ENCODE assay signal across 13 mouse cellular contexts in genomic region chr1:39710604-39711003, GRCm38 (mm10). TPM values are rescaled to one million over a fixed set of nuclear protein-coding genes. Genes with fewer than 3 reads are reported as not detected.
DNase-seq lines count a peak whose midpoint lies in the region; ATAC-seq lines count a peak whose summit lies in the region.
"Had no signal": no experiment of that assay in that cellular context is flagged by ENCODE, and none has a peak within 500 bp of the region (broad histone marks: within the 10 kb centered on the region; RNA-seq: fewer than 3 reads in every experiment).

No protein-coding gene starts in this region.

- H3K27ac ChIP-seq in kidney, embryonic 16.5 days (ENCODE audit: low read length): 0 out of 2 replicates have a peak overlapping the region, but pooled peaks have one; percentile 25
- no peak overlapping the region for H3K27ac ChIP-seq in kidney, embryonic 15.5 days
- H3K27ac ChIP-seq in midbrain, embryonic 16.5 days (ENCODE audit: low read length): no peak overlapping the region
- H3K27ac ChIP-seq: intestine, embryonic 15.5 days had no signal

- no peak for ATAC-seq in kidney, embryonic 16.5 days (ENCODE audit: low FRiP score, low TSS enrichment)
- no peak for ATAC-seq in kidney, embryonic 15.5 days (replicated peaks; ENCODE audit: low FRiP score)
- ATAC-seq in inflammation-experienced regulatory T-cells, adult 6 months: peak; percentile 38
- ATAC-seq in midbrain, embryonic 16.5 days: no peak
- ATAC-seq: intestine, embryonic 15.5 days had no signal

- 66% methylated on average over 4 of the region's 4 CpGs for WGBS in kidney, embryonic 16.5 days
- WGBS in kidney, embryonic 15.5 days: 59% methylated on average over 4 of the region's 4 CpGs
- 74% methylated on average over 4 of the region's 4 CpGs for WGBS in midbrain, embryonic 16.5 days

- H3K4me3 ChIP-seq in kidney, embryonic 16.5 days (ENCODE audit: low read length): no peak overlapping the region
- no peak overlapping the region for H3K4me3 ChIP-seq in kidney, embryonic 15.5 days (replicated peaks)
- no peak overlapping the region for H3K4me3 ChIP-seq in midbrain, embryonic 16.5 days (ENCODE audit: low read depth, low read length)
- H3K4me3 ChIP-seq: erythroblast, embryonic 14.5 days; intestine, embryonic 15.5 days had no signal

- H3K27me3 ChIP-seq in kidney, embryonic 16.5 days (ENCODE audit: insufficient read depth, low read length): no peaks in the 10 kb centered on the region
- no peaks in the 10 kb centered on the region for H3K27me3 ChIP-seq in kidney, embryonic 15.5 days
- H3K27me3 ChIP-seq in midbrain, embryonic 16.5 days (ENCODE audit: control insufficient read depth, insufficient read depth, low read depth, low read length): no peaks in the 10 kb centered on the region
- H3K27me3 ChIP-seq: intestine, embryonic 15.5 days had no signal

- H3K4me2 ChIP-seq in kidney, embryonic 16.5 days (replicated peaks; ENCODE audit: low read depth, low read length): no peak overlapping the region
- no peak overlapping the region for H3K4me2 ChIP-seq in kidney, embryonic 15.5 days
- no peak overlapping the region for H3K4me2 ChIP-seq in midbrain, embryonic 16.5 days (ENCODE audit: low read length)
- H3K4me2 ChIP-seq: intestine, embryonic 15.5 days had no signal

- H3K9me3 ChIP-seq in kidney, embryonic 16.5 days (ENCODE audit: low read length): no peaks in the 10 kb centered on the region
- no peaks in the 10 kb centered on the region for H3K9me3 ChIP-seq in kidney, embryonic 15.5 days (replicated peaks)
- no peaks in the 10 kb centered on the region for H3K9me3 ChIP-seq in midbrain, embryonic 16.5 days (replicated peaks; ENCODE audit: control insufficient read depth, low read length, poor library complexity, severe bottlenecking)
- H3K9me3 ChIP-seq: intestine, embryonic 15.5 days had no signal

- peak; percentile 33 for DNase-seq in adrenal gland, adult 8-10 months
- no peak for DNase-seq in adrenal gland, adult 18-20 months (ENCODE audit: low spot score in 2 of 2)
- peak; percentile 55 to 64 for DNase-seq in lung, postnatal 4 days
- no peak for DNase-seq in natural killer cell, adult 2 months (ENCODE audit: low spot score in 2 of 2)
- DNase-seq: cerebellum, adult 18-20 months; liver had no signal

- H3K36me3 ChIP-seq in kidney, embryonic 16.5 days (ENCODE audit: insufficient read depth, low read length): no peaks in the 10 kb centered on the region
- H3K36me3 ChIP-seq in kidney, embryonic 15.5 days: no peaks in the 10 kb centered on the region
- no peaks in the 10 kb centered on the region for H3K36me3 ChIP-seq in midbrain, embryonic 16.5 days (ENCODE audit: control insufficient read depth, insufficient read depth, low read length)
- H3K36me3 ChIP-seq: intestine, embryonic 15.5 days had no signal

- H3K9ac ChIP-seq in kidney, embryonic 16.5 days (replicated peaks; ENCODE audit: low read length): no peak overlapping the region
- no peak overlapping the region for H3K9ac ChIP-seq in kidney, embryonic 15.5 days
- H3K9ac ChIP-seq in midbrain, embryonic 16.5 days (ENCODE audit: low read depth, low read length): no peak overlapping the region
- H3K9ac ChIP-seq: intestine, embryonic 15.5 days had no signal

- H3K4me1 ChIP-seq in kidney, embryonic 16.5 days (ENCODE audit: insufficient read depth, low read length): peaks cover 31% of the 10 kb centered on the region
- peaks cover 28% of the 10 kb centered on the region for H3K4me1 ChIP-seq in kidney, embryonic 15.5 days
- no peaks in the 10 kb centered on the region for H3K4me1 ChIP-seq in midbrain, embryonic 16.5 days (ENCODE audit: control insufficient read depth, insufficient read depth, low read length)

RNA-seq across cellular contexts. Expression of gene Rfx8, which starts 10.2 kb away (rescaled TPM):
- under 1 TPM in 2 of 4 experiments, not detected in 2; 0.22 to 0.30 TPM for total RNA-seq in adrenal gland, adult 8-10 months (2022)
- not detected for total RNA-seq in adrenal gland, adult 18-20 months (2021)
- 0.17 and 0.21 TPM in 2 replicates for polyA plus RNA-seq in kidney, embryonic 16.5 days (2015; fragmentation: Nextera tagmentation; extraction: Ambion mirVana)
- 0.31 and 0.51 TPM in 2 replicates for polyA plus RNA-seq in kidney, embryonic 15.5 days (2015; fragmentation: Nextera tagmentation; extraction: Ambion mirVana)
- not detected for polyA plus RNA-seq in inflammation-experienced regulatory T-cells, adult 6 months (2017; shearing (Covaris generic))
- polyA plus RNA-seq in midbrain, embryonic 16.5 days (2015; fragmentation: Nextera tagmentation; extraction: Ambion mirVana): 0.15 and 0.40 TPM in 2 replicates
- total RNA-seq: MEL had no signal

RNA-seq across cellular contexts. Expression of gene Creg2, which starts 59.3 kb away (rescaled TPM):
- total RNA-seq in adrenal gland, adult 8-10 months (2022): under 1 TPM; 0.41 to 0.83 (median 0.55) TPM
- total RNA-seq in adrenal gland, adult 18-20 months (2021): under 1 TPM; 0.35 to 0.36 TPM
- polyA plus RNA-seq in kidney, embryonic 16.5 days (2015; fragmentation: Nextera tagmentation; extraction: Ambion mirVana): 0.04 and 0.08 TPM in 2 replicates
- polyA plus RNA-seq in kidney, embryonic 15.5 days (2015; fragmentation: Nextera tagmentation; extraction: Ambion mirVana): 0.08 and 0.18 TPM in 2 replicates
- polyA plus RNA-seq in inflammation-experienced regulatory T-cells, adult 6 months (2017; shearing (Covaris generic)): under 1 TPM in 1 of 3 experiments, not detected in 2; 0.09 TPM
- 8.4 and 9.2 TPM in 2 replicates for polyA plus RNA-seq in midbrain, embryonic 16.5 days (2015; fragmentation: Nextera tagmentation; extraction: Ambion mirVana)
- total RNA-seq: MEL had no signal
- polyA plus RNA-seq: erythroblast, embryonic 14.5 days had no signal

Comparison
In these comparisons a context has a peak if more than half of its experiments do, and no peak if none do; other contexts are left out.
1. DNase-seq: peak in adrenal gland, adult 8-10 months (single experiment) and lung, postnatal 4 days (2 of 2); none in adrenal gland, adult 18-20 months (0 of 2) and natural killer cell, adult 2 months (0 of 2).